Comparison of ENCODE assay signal across 8 mouse cellular contexts in the genomic region with DNA sequence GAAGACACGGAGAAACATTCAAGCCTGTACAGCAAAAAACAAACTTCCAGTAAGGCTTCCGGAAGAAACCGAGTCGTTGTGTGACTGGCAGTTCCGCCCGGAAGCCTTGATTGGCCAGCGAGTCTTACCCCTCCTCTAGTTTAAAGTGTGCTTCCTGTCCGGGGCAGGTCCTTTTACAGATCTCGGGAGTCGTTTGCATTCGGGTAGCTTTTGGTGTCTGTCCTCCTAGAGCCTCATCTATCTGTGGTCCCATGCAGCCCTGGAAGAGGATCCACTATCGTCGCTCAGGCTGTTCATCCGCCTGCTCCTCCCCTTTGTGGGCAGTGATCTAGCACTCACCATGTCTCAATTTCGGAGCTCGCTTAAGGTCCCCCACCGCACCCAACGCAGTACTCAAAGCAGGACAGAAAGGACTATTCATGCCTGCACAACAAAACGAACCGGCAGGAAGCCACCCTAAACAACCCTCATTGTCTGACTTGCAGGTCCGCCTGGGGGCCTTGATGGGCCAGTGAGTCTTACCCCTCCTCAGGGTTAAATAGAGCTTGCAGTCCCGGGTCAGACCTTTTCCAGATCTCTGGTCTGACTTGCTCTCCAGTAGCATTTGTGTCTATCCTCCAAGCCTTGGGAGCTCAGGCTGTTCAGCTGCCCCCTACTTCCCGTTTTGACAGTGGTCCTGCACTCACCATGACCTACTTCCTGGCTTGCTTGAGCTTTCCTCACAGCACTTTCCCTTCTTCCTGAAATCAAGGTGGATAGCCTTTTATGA. TPM values are rescaled to one million over a fixed set of nuclear protein-coding genes. Genes with fewer than 3 reads are reported as not detected.
DNase-seq lines count a peak whose midpoint lies in the region; ATAC-seq and TF ChIP-seq lines count a peak whose summit lies in the region.

TSS of gene Zfp825 (minus strand) at position 82 of the 769 bp plus-strand sequence.

- H3K4me1 ChIP-seq in heart, embryonic 12.5 days (replicated peaks), result peaks cover 3% of the 10 kb centered on the region; the same call in 1 of the 2 replicates
- H3K4me1 ChIP-seq in kidney, postnatal 0 days (replicated peaks; ENCODE audit: insufficient read depth, low read length), result no peaks in the 10 kb centered on the region
- H3K4me1 ChIP-seq in liver, embryonic 11.5 days (replicated peaks; ENCODE audit: control insufficient read depth, insufficient read depth, low read length), result no peaks in the 10 kb centered on the region
- H3K4me1 ChIP-seq in stomach, embryonic 14.5 days (ENCODE audit: control insufficient read depth, insufficient read depth, low read length), result no peaks in the 10 kb centered on the region

- no peaks in the 10 kb centered on the region for H3K36me3 ChIP-seq in heart, embryonic 12.5 days
- H3K36me3 ChIP-seq in kidney, postnatal 0 days (ENCODE audit: insufficient read depth, low read length), result no peaks in the 10 kb centered on the region
- no peaks in the 10 kb centered on the region for H3K36me3 ChIP-seq in liver, embryonic 11.5 days (ENCODE audit: control insufficient read depth, insufficient read depth, low read length)
- H3K36me3 ChIP-seq in stomach, embryonic 14.5 days (ENCODE audit: control insufficient read depth, insufficient read depth, low read length), result no peaks in the 10 kb centered on the region

- ATAC-seq in erythroid progenitor cell, adult 5-6 weeks (replicated peaks; ENCODE audit: low FRiP score, poor library complexity, severe bottlenecking), result peak; percentile 95
- peak; percentile 93 for ATAC-seq in heart, embryonic 12.5 days (ENCODE audit: insufficient number of reproducible peaks, low FRiP score)
- peak; percentile 98 for ATAC-seq in kidney, postnatal 0 days (replicated peaks; ENCODE audit: low FRiP score, low read depth)
- peak; percentile 98 for ATAC-seq in liver, embryonic 11.5 days (replicated peaks; ENCODE audit: low FRiP score)
- ATAC-seq in stomach, embryonic 14.5 days (ENCODE audit: insufficient number of reproducible peaks, insufficient read depth, low FRiP score, low read depth), result peak; percentile 97

- peak; percentile 90 for DNase-seq in CD4-positive helper T cell, adult 2 months (ENCODE audit: low read depth, low spot score)
- DNase-seq in brain, embryonic 18.5 days (ENCODE audit: low read depth, low spot score), result peak; percentile 80
- peak; percentile 94 for DNase-seq in kidney, postnatal 0 days (ENCODE audit: low spot score)
- peak; percentile 81 for DNase-seq in liver, embryonic 11.5 days (ENCODE audit: low spot score)
- peak; percentile 88 for DNase-seq in naive thymus-derived CD4-positive, alpha-beta T cell, adult 2 months (ENCODE audit: low read depth)

- under 1% methylated on average over 23 of the region's 23 CpGs for WGBS in heart, embryonic 12.5 days
- 0% methylated on average over 23 of the region's 23 CpGs for WGBS in kidney, postnatal 0 days
- under 1% methylated on average over 23 of the region's 23 CpGs for WGBS in liver, embryonic 11.5 days
- WGBS in stomach, embryonic 14.5 days, result under 1% methylated on average over 23 of the region's 23 CpGs

- peak within 1 kb of the TSS; percentile 96 for H3K4me2 ChIP-seq in heart, embryonic 12.5 days
- H3K4me2 ChIP-seq in kidney, postnatal 0 days (ENCODE audit: low read length), result peak within 1 kb of the TSS; percentile 93
- H3K4me2 ChIP-seq in liver, embryonic 11.5 days, result peak within 1 kb of the TSS; percentile 92
- H3K4me2 ChIP-seq in stomach, embryonic 14.5 days (replicated peaks; ENCODE audit: low read depth, low read length), result peak within 1 kb of the TSS; percentile 73

- H3K9ac ChIP-seq in heart, embryonic 12.5 days, result peak within 1 kb of the TSS; percentile 83
- peak within 1 kb of the TSS; percentile 66 for H3K9ac ChIP-seq in kidney, postnatal 0 days (ENCODE audit: low read depth, low read length)
- H3K9ac ChIP-seq in liver, embryonic 11.5 days (ENCODE audit: low read depth, low read length), result peak within 1 kb of the TSS; percentile 81
- H3K9ac ChIP-seq in stomach, embryonic 14.5 days (replicated peaks; ENCODE audit: low read depth, low read length), result peak within 1 kb of the TSS; percentile 40

- TF ChIP-seq CTCF in kidney, postnatal 0 days (IDR thresholded peaks at IDR 0.05; ENCODE audit: low read depth), result no peak

- H3K27me3 ChIP-seq in heart, embryonic 12.5 days (replicated peaks), result no peaks in the 10 kb centered on the region
- H3K27me3 ChIP-seq in kidney, postnatal 0 days (ENCODE audit: insufficient read depth, low read length), result no peaks in the 10 kb centered on the region
- H3K27me3 ChIP-seq in liver, embryonic 11.5 days (replicated peaks; ENCODE audit: control insufficient read depth, insufficient read depth, low read length), result no peaks in the 10 kb centered on the region
- no peaks in the 10 kb centered on the region for H3K27me3 ChIP-seq in stomach, embryonic 14.5 days (ENCODE audit: control insufficient read depth, insufficient read depth, low read length)

- H3K9me3 ChIP-seq in heart, embryonic 12.5 days (replicated peaks), result no peaks in the 10 kb centered on the region
- no peaks in the 10 kb centered on the region for H3K9me3 ChIP-seq in kidney, postnatal 0 days (replicated peaks; ENCODE audit: low read length)
- H3K9me3 ChIP-seq in liver, embryonic 11.5 days (ENCODE audit: control insufficient read depth, low read length), result no peaks in the 10 kb centered on the region
- no peaks in the 10 kb centered on the region for H3K9me3 ChIP-seq in stomach, embryonic 14.5 days (ENCODE audit: control insufficient read depth, low read depth, low read length)

- peak within 1 kb of the TSS; percentile 91 for H3K27ac ChIP-seq in heart, embryonic 12.5 days (ENCODE audit: poor library complexity, severe bottlenecking)
- H3K27ac ChIP-seq in kidney, postnatal 0 days, result peak within 1 kb of the TSS; percentile 92
- peak within 1 kb of the TSS; percentile 95 for H3K27ac ChIP-seq in liver, embryonic 11.5 days (ENCODE audit: low read depth, low read length)
- peak within 1 kb of the TSS; percentile 81 for H3K27ac ChIP-seq in stomach, embryonic 14.5 days (ENCODE audit: low read length)

- peak within 1 kb of the TSS; percentile 71 for H3K4me3 ChIP-seq in heart, embryonic 12.5 days
- H3K4me3 ChIP-seq in kidney, postnatal 0 days (replicated peaks; ENCODE audit: low read depth, low read length), result peak within 1 kb of the TSS; percentile 52
- peak within 1 kb of the TSS; percentile 70 for H3K4me3 ChIP-seq in liver, embryonic 11.5 days (ENCODE audit: low read depth, low read length)
- peak within 1 kb of the TSS; percentile 63 for H3K4me3 ChIP-seq in stomach, embryonic 14.5 days (ENCODE audit: low read depth, low read length)

RNA-seq across cellular contexts. Expression of gene Zfp825, which starts in this region (rescaled TPM):
- total RNA-seq in erythroid progenitor cell, adult 5-6 weeks (2015; ENCODE audit: low replicate concordance), result 5.0 and 10.8 TPM in 2 replicates
- 5.1 and 10.5 TPM in 2 replicates for total RNA-seq in erythroid progenitor cell, adult 5-6 weeks (2017; ENCODE audit: low replicate concordance)
- polyA plus RNA-seq in heart, embryonic 12.5 days (2016; fragmentation: Nextera tagmentation; extraction: Ambion mirVana), result 13.2 and 14.8 TPM in 2 replicates
- polyA plus RNA-seq in kidney, postnatal 0 days (2015; fragmentation: Nextera tagmentation; extraction: Ambion mirVana), result 18.7 and 21.6 TPM in 2 replicates
- 17.7 and 18.3 TPM in 2 replicates for polyA plus RNA-seq in liver, embryonic 11.5 days (2014; fragmentation: Nextera tagmentation; extraction: Ambion mirVana)
- polyA plus RNA-seq in stomach, embryonic 14.5 days (2014; fragmentation: Nextera tagmentation; extraction: Ambion mirVana), result 22.2 and 22.7 TPM in 2 replicates

Comparison
In these comparisons a context has a peak if more than half of its experiments do, and no peak if none do; other contexts are left out.
1. Peak in every context shown above with its lines: DNase-seq, ATAC-seq, H3K4me3 ChIP-seq and H3K27ac ChIP-seq.